Mouse (Mus musculus) midbrain, embryonic 14.5 days (tissue): ENCODE results near the gene Emc10. TPM values are rescaled to one million over a fixed set of nuclear protein-coding genes. Genes with fewer than 3 reads are reported as not detected.

Experiments used
- ATAC-seq: fragments of 200-750 bp; cut with Nextera tagmentation; 2 replicates; pipeline ENCODE4 v1.8.0; 2017; ENCODE audit warnings: moderate number of reproducible peaks, moderate library complexity; ENCODE audit not compliant: low FRiP score, low TSS enrichment
- DNase-seq: peaks from one replicate; pipeline ENCODE4 v3.0.0-alpha.2; 2015
- H3K27ac ChIP-seq: fragments of 300-500 bp; sonication (generic); replicated peaks from 2 replicates; pipeline ENCODE4 v1.5.1; 2014; ENCODE audit warnings: mild to moderate bottlenecking, low read depth, low read length, moderate library complexity
- H3K27me3 ChIP-seq: fragments of 300-500 bp; sonication (generic); 2 replicates; pipeline ENCODE4 v1.6.1; 2014; ENCODE audit warnings: low read length, control low read depth, mixed read lengths; ENCODE audit not compliant: control insufficient read depth, insufficient read depth
- H3K36me3 ChIP-seq: fragments of 300-500 bp; sonication (generic); 2 replicates; pipeline ENCODE4 v1.6.1; 2014; ENCODE audit warnings: low read length, control low read depth; ENCODE audit not compliant: control insufficient read depth, insufficient read depth
- H3K4me1 ChIP-seq: fragments of 300-500 bp; sonication (generic); 2 replicates; pipeline ENCODE4 v1.6.1; 2014; ENCODE audit warnings: mild to moderate bottlenecking, antibody characterized with exemption, low read length, control low read depth; ENCODE audit not compliant: control insufficient read depth, insufficient read depth
- H3K4me2 ChIP-seq: fragments of 300-500 bp; sonication (generic); 2 replicates; pipeline ENCODE4 v1.6.1; 2014; ENCODE audit warnings: mild to moderate bottlenecking, low read length, moderate library complexity
- H3K4me3 ChIP-seq: fragments of 300-500 bp; sonication (generic); replicated peaks from 2 replicates; pipeline ENCODE4 v1.5.1; 2014; ENCODE audit warnings: low read depth, low read length
- H3K9ac ChIP-seq: fragments of 300-500 bp; sonication (generic); replicated peaks from 2 replicates; pipeline ENCODE4 v1.6.1; 2014; ENCODE audit warnings: mild to moderate bottlenecking, low read length, moderate library complexity
- H3K9me3 ChIP-seq: fragments of 300-500 bp; sonication (generic); 2 replicates; pipeline ENCODE4 v1.6.1; 2016; ENCODE audit warnings: low read length, control low read depth, mixed read lengths; ENCODE audit not compliant: control insufficient read depth
- WGBS: fragments of 180-500 bp; shearing (Covaris S2); extraction: QIAGEN DNeasy Blood & Tissue Kit; methylation state at CpG from one replicate; pipeline ENCODE4 v1.1.7; 2014; 5-methylcytosine and 5-hydroxymethylcytosine counted together
- polyA plus RNA-seq: library from polyadenylated mRNA; unstranded; fragments of >200 nt; fragmentation: Nextera tagmentation; extraction: Ambion mirVana; gene quantifications from 2 replicates; pipeline ENCODE4 v1.2.1, GENCODE M21; 2014

The Emc10 gene
- polyA plus RNA-seq, 1 experiment from 2014 or later = 152 TPM

GRCm38 (mm10) chr7:44527483-44528398, 31.4 kb upstream of the Emc10 start:
- H3K9me3 ChIP-seq = no peaks in the 10 kb centered on the region
- WGBS = 5% methylated on average over 40 of the region's 40 CpGs
- H3K4me1 ChIP-seq = peaks cover 6% of the 10 kb centered on the region; the same call in 1 of the 2 replicates
- H3K27me3 ChIP-seq = peaks cover 22% of the 10 kb centered on the region; the same call in 1 of the 2 replicates
- ATAC-seq (no peak), DNase-seq (peak; percentile 82)
- peak overlapping the region; percentile 47 for H3K9ac ChIP-seq
- peak overlapping the region; percentile 30 for H3K4me3 ChIP-seq
- H3K27ac ChIP-seq = no peak overlapping the region
- peak overlapping the region; percentile 64 for H3K4me2 ChIP-seq
- H3K36me3 ChIP-seq = no peaks in the 10 kb centered on the region

- Histone ChIP-seq H3K27ac (no peak overlapping the region), H3K4me1 (peaks cover 8% of the 10 kb centered on the region; the same call in 1 of the 2 replicates), H3K27me3 (peaks cover 32% of the 10 kb centered on the region; the same call in 1 of the 2 replicates), H3K9me3 (no peaks in the 10 kb centered on the region), H3K36me3 (no peaks in the 10 kb centered on the region), H3K9ac (no peak overlapping the region), H3K4me2 (no peak overlapping the region), H3K4me3 (no peak overlapping the region)
- DNase-seq (no peak), ATAC-seq (no peak)
- 88% methylated on average over 14 of the region's 14 CpGs for WGBS
Observed at GRCm38 (mm10) chr7:44526414-44527154, 30.3 kb upstream of the Emc10 start.

DNA sequence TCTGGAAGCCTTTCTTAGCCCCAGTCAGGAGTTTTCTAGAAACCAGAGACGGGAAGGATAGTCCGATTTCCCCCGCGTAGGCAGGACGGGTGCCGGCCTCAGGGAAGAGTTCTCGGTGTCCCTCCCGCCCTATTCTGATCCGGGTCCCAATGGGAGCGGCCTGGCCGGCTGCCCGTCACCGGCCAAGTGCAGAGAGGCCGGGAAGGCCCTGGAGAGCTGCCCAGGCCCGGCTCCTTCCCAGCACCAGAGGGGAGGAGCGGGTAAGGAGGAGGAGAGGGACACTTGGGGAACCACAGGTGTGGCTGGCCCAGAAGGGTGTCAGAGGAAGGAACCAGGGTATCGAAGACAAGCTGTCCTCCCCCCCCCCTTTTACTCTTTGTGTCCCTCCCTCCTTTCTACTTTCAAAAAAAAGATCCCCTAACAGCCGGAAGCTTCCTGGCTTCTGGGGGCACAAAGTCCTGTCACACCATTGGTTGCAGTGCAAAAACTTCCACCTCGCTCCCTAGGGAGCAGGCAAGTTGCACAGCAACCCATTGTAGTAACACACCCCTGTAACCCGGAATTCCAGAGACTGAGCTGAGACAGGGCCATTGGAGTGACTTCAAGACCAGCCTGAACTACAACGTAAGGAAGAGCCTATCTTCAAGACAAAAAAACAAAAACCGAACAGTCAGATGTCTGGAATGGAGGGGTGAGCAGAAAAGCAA, 28.9 kb upstream of the Emc10 start:
- Histone ChIP-seq H3K9me3 (no peaks in the 10 kb centered on the region), H3K4me2 (no peak overlapping the region), H3K36me3 (no peaks in the 10 kb centered on the region), H3K4me1 (peaks cover 10% of the 10 kb centered on the region; the same call in 1 of the 2 replicates), H3K9ac (no peak overlapping the region), H3K27ac (no peak overlapping the region), H3K4me3 (no peak overlapping the region), H3K27me3 (peaks cover 32% of the 10 kb centered on the region; the same call in 1 of the 2 replicates)
- 15% methylated on average over 22 of the region's 22 CpGs for WGBS
- ATAC-seq (no peak), DNase-seq (peak; percentile 49)

DNA sequence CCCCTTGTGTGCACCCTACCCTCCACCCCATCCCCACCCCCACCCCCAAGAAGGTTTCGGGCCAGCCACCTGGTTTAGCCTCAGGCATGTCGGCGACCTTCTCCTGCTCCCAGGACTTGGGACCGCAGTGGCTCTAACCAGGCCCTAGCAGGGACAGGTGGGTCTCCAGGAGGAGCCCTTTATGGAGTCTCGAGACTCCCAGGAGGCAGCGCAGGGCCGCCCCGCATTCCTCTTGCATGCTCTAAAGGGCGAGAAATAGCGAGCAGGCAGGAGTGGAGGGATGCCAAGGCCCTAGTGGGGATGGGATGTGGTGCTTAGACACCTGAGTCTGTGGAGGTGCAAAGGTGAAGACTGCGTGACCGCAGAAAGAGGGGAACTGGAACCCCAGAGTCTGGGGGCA, 28.2 kb upstream of the Emc10 start, which contains the start of gene Mybpc2:
Gene Mybpc2, minus strand, starts transcription at position 155 of the 400 bp plus-strand sequence.
- Histone ChIP-seq H3K36me3 (no peaks in the 10 kb centered on the region), H3K27ac (no peak within 1 kb of the TSS), H3K4me1 (peaks cover 10% of the 10 kb centered on the region; the same call in 1 of the 2 replicates), H3K9ac (0 out of 2 replicates have a peak within 1 kb of the TSS, but pooled peaks have one; percentile 23), H3K9me3 (no peaks in the 10 kb centered on the region), H3K4me3 (no peak within 1 kb of the TSS), H3K4me2 (no peak within 1 kb of the TSS), H3K27me3 (peaks cover 32% of the 10 kb centered on the region; the same call in 1 of the 2 replicates)
- ATAC-seq (no peak), DNase-seq (no peak)
- WGBS = 38% methylated on average over 12 of the region's 12 CpGs

DNA sequence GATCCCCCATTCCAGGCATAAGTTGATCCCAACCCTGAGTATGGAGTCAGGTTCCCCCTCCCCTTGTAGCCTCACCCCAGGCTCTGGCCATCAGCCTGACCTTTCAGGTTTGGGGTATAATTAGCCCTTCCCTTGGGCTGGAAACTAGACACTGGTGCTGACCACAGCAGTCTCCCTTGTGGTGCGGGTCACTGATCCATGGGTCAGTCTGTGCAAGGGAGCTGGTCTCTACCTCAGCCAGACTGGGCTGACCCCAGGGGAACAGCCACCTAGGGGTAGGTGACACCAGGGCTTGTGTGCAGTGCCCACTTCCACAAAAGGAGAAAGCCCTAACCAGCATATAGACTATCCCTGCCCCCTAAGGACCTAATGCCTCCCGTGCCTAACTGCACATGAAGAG, 26.7 kb upstream of the Emc10 start:
- 83% methylated on average over 2 of the region's 2 CpGs for WGBS
- Histone ChIP-seq H3K9ac (no peak overlapping the region), H3K4me2 (no peak overlapping the region), H3K4me1 (peaks cover 9% of the 10 kb centered on the region; the same call in 1 of the 2 replicates), H3K4me3 (no peak overlapping the region), H3K27me3 (peaks cover 28% of the 10 kb centered on the region; the same call in 1 of the 2 replicates), H3K27ac (no peak overlapping the region), H3K36me3 (no peaks in the 10 kb centered on the region), H3K9me3 (no peaks in the 10 kb centered on the region)
- ATAC-seq = no peak
- DNase-seq = no peak

- peak overlapping the region; percentile 33; the same call in 1 of the 2 replicates for H3K4me2 ChIP-seq
Observed at GRCm38 (mm10) chr7:44521710-44522109, 25.4 kb upstream of the Emc10 start.

GRCm38 (mm10) chr7:44520990-44521389, 24.7 kb upstream of the Emc10 start:
- 0 out of 2 replicates have a peak, but pooled peaks cover 4% of the 10 kb centered on the region for H3K4me1 ChIP-seq
- H3K9ac ChIP-seq = no peak overlapping the region
- ATAC-seq (no peak), DNase-seq (no peak)
- H3K4me2 ChIP-seq = no peak overlapping the region
- WGBS = 56% methylated on average over 3 of the region's 3 CpGs
- H3K36me3 ChIP-seq = no peaks in the 10 kb centered on the region
- no peaks in the 10 kb centered on the region for H3K9me3 ChIP-seq
- no peak overlapping the region for H3K27ac ChIP-seq
- no peak overlapping the region for H3K4me3 ChIP-seq
- H3K27me3 ChIP-seq = peaks cover 28% of the 10 kb centered on the region; the same call in 1 of the 2 replicates

More at GRCm38 (mm10) chr7:44521710-44522109, 25.4 kb upstream of the Emc10 start:
- Histone ChIP-seq H3K27ac (no peak overlapping the region), H3K9ac (peak overlapping the region; percentile 37; the same call in 1 of the 2 replicates), H3K4me1 (0 out of 2 replicates have a peak, but pooled peaks cover 4% of the 10 kb centered on the region), H3K36me3 (no peaks in the 10 kb centered on the region), H3K27me3 (peaks cover 28% of the 10 kb centered on the region; the same call in 1 of the 2 replicates), H3K9me3 (no peaks in the 10 kb centered on the region), H3K4me3 (no peak overlapping the region)
- DNase-seq = peak; percentile 83
- ATAC-seq = peak; percentile 27; the same call in 1 of the 2 replicates
- WGBS = 3% methylated on average over 20 of the region's 20 CpGs
